Comparison of ENCODE assay signal across 12 mouse cellular contexts in genomic region chr2:92422388-92423135, GRCm38 (mm10). TPM values are rescaled to one million over a fixed set of nuclear protein-coding genes. Genes with fewer than 3 reads are reported as not detected.
DNase-seq lines count a peak whose midpoint lies in the region; ATAC-seq and TF ChIP-seq lines count a peak whose summit lies in the region.
"Had no signal": no experiment of that assay in that cellular context is flagged by ENCODE, and none has a peak within 500 bp of the region (broad histone marks: within the 10 kb centered on the region; RNA-seq: fewer than 3 reads in every experiment).

No protein-coding gene starts in this region.

- no peak overlapping the region for H3K4me2 ChIP-seq in forebrain, postnatal 0 days (ENCODE audit: low read depth)
- no peak overlapping the region for H3K4me2 ChIP-seq in forebrain, embryonic 13.5 days
- H3K4me2 ChIP-seq in liver, embryonic 11.5 days = no peak overlapping the region
- H3K4me2 ChIP-seq in liver, postnatal 0 days (ENCODE audit: low read depth, low read length) = no peak overlapping the region
- H3K4me2 ChIP-seq: embryonic facial prominence, embryonic 13.5 days; liver, embryonic 13.5 days; neural tube, embryonic 13.5 days had no signal

- no peak for TF ChIP-seq EP300 in liver, postnatal 0 days (IDR thresholded peaks at IDR 0.05; ENCODE audit: low read depth)

- H3K27ac ChIP-seq in forebrain, postnatal 0 days (ENCODE audit: low read depth, low read length) = no peak overlapping the region
- no peak overlapping the region; the same call in 1 of the 2 replicates for H3K27ac ChIP-seq in forebrain, embryonic 13.5 days
- peak overlapping the region; percentile 83 for H3K27ac ChIP-seq in liver, adult 2 months (replicated peaks; ENCODE audit: insufficient read depth, low read depth, low read length)
- no peak overlapping the region for H3K27ac ChIP-seq in liver, embryonic 11.5 days (ENCODE audit: low read depth, low read length)
- H3K27ac ChIP-seq in liver, postnatal 0 days (ENCODE audit: low read depth) = peak overlapping the region; percentile 83
- H3K27ac ChIP-seq: embryonic facial prominence, embryonic 13.5 days; liver, embryonic 13.5 days had no signal

- no peak for TF ChIP-seq POLR2A in liver, adult 2 months (IDR thresholded peaks at IDR 0.05; ENCODE audit: extremely low read depth, insufficient read depth, low read length)

- DNase-seq in forebrain, postnatal 0 days = no peak
- DNase-seq in liver, adult 2 months (ENCODE audit: extremely low read depth, low read depth, low spot score) = peak; percentile 62
- no peak for DNase-seq in liver, embryonic 11.5 days (ENCODE audit: low spot score)
- peak; percentile 35 for DNase-seq in ZHBTc4 (ENCODE audit: low read depth, low spot score)
- DNase-seq in liver, postnatal 0 days = no peak
- DNase-seq in testis, postnatal 14 days (ENCODE audit: low spot score) = no peak
- no peak for DNase-seq in urinary bladder, postnatal 10 days (ENCODE audit: low spot score)
- DNase-seq: liver, embryonic 13.5 days; thymus, adult 18-20 months had no signal

- TF ChIP-seq CTCF in forebrain, postnatal 0 days (IDR thresholded peaks at IDR 0.05; ENCODE audit: low read depth) = peak; percentile 52
- TF ChIP-seq CTCF in liver, adult 2 months (IDR thresholded peaks at IDR 0.05; ENCODE audit: low read depth, low read length) = peak; percentile 43
- peak; percentile 53 for TF ChIP-seq CTCF in liver, postnatal 0 days (IDR thresholded peaks at IDR 0.05; ENCODE audit: low read depth)

- H3K36me3 ChIP-seq in forebrain, postnatal 0 days (ENCODE audit: insufficient read depth) = peaks cover 72% of the 10 kb centered on the region
- peaks cover 66% of the 10 kb centered on the region for H3K36me3 ChIP-seq in forebrain, embryonic 13.5 days (ENCODE audit: poor library complexity, severe bottlenecking)
- peaks cover 42% of the 10 kb centered on the region for H3K36me3 ChIP-seq in liver, adult 2 months (ENCODE audit: control insufficient read depth, insufficient read depth, low read length)
- H3K36me3 ChIP-seq in liver, embryonic 11.5 days (ENCODE audit: control insufficient read depth, insufficient read depth, low read length) = peaks cover 38% of the 10 kb centered on the region
- peaks cover 74% of the 10 kb centered on the region for H3K36me3 ChIP-seq in liver, postnatal 0 days (replicated peaks; ENCODE audit: insufficient read depth, low read length)

- no peak overlapping the region for H3K9ac ChIP-seq in forebrain, postnatal 0 days
- H3K9ac ChIP-seq in forebrain, embryonic 13.5 days = no peak overlapping the region
- peak overlapping the region; percentile 33; the same call in 1 of the 2 replicates for H3K9ac ChIP-seq in liver, adult 2 months (ENCODE audit: low read depth, low read length)
- no peak overlapping the region for H3K9ac ChIP-seq in liver, embryonic 11.5 days (ENCODE audit: low read depth, low read length)
- H3K9ac ChIP-seq in liver, postnatal 0 days (replicated peaks) = no peak overlapping the region
- H3K9ac ChIP-seq: embryonic facial prominence, embryonic 13.5 days; liver, embryonic 13.5 days; neural tube, embryonic 13.5 days had no signal

- 0 out of 2 replicates have a peak, but pooled peaks cover 4% of the 10 kb centered on the region for H3K4me1 ChIP-seq in forebrain, postnatal 0 days (ENCODE audit: insufficient read depth)
- peaks cover 36% of the 10 kb centered on the region for H3K4me1 ChIP-seq in forebrain, embryonic 13.5 days
- H3K4me1 ChIP-seq in liver, adult 2 months (ENCODE audit: control insufficient read depth, insufficient read depth, low read length) = peaks cover 43% of the 10 kb centered on the region
- no peaks in the 10 kb centered on the region; the same call in 1 of the 2 replicates for H3K4me1 ChIP-seq in liver, embryonic 11.5 days (replicated peaks; ENCODE audit: control insufficient read depth, insufficient read depth, low read length)
- H3K4me1 ChIP-seq in liver, postnatal 0 days (ENCODE audit: insufficient read depth) = peaks cover 25% of the 10 kb centered on the region

- no peaks in the 10 kb centered on the region for H3K9me3 ChIP-seq in forebrain, postnatal 0 days (ENCODE audit: low read length)
- H3K9me3 ChIP-seq in forebrain, embryonic 13.5 days (replicated peaks) = no peaks in the 10 kb centered on the region
- no peaks in the 10 kb centered on the region for H3K9me3 ChIP-seq in liver, embryonic 11.5 days (ENCODE audit: control insufficient read depth, low read length)
- no peaks in the 10 kb centered on the region for H3K9me3 ChIP-seq in liver, postnatal 0 days (ENCODE audit: low read length)
- H3K9me3 ChIP-seq: embryonic facial prominence, embryonic 13.5 days; liver, embryonic 13.5 days; neural tube, embryonic 13.5 days had no signal

- no peak for ATAC-seq in forebrain, postnatal 0 days
- no peak for ATAC-seq in forebrain, embryonic 13.5 days
- ATAC-seq in liver, embryonic 11.5 days (replicated peaks; ENCODE audit: low FRiP score) = no peak
- ATAC-seq in liver, postnatal 0 days = peak; percentile 30; the same call in 1 of the 2 replicates

- no peaks in the 10 kb centered on the region for H3K27me3 ChIP-seq in forebrain, postnatal 0 days (ENCODE audit: insufficient read depth, low read length)
- H3K27me3 ChIP-seq in forebrain, embryonic 13.5 days = no peaks in the 10 kb centered on the region
- H3K27me3 ChIP-seq in liver, adult 2 months (ENCODE audit: control insufficient read depth, insufficient read depth, low read length) = no peaks in the 10 kb centered on the region
- H3K27me3 ChIP-seq in liver, embryonic 11.5 days (replicated peaks; ENCODE audit: control insufficient read depth, insufficient read depth, low read length) = no peaks in the 10 kb centered on the region
- no peaks in the 10 kb centered on the region for H3K27me3 ChIP-seq in liver, postnatal 0 days (ENCODE audit: insufficient read depth, low read length)
- H3K27me3 ChIP-seq: embryonic facial prominence, embryonic 13.5 days; liver, embryonic 13.5 days; neural tube, embryonic 13.5 days had no signal

- H3K4me3 ChIP-seq in forebrain, postnatal 0 days (ENCODE audit: low read depth, low read length) = no peak overlapping the region
- no peak overlapping the region for H3K4me3 ChIP-seq in forebrain, embryonic 13.5 days
- no peak overlapping the region for H3K4me3 ChIP-seq in liver, adult 2 months (ENCODE audit: insufficient read depth, low read depth, low read length)
- H3K4me3 ChIP-seq in liver, embryonic 11.5 days (ENCODE audit: low read depth, low read length) = no peak overlapping the region
- no peak overlapping the region for H3K4me3 ChIP-seq in liver, postnatal 0 days (ENCODE audit: low read depth, low read length)
- H3K4me3 ChIP-seq: embryonic facial prominence, embryonic 13.5 days; liver, embryonic 13.5 days; neural tube, embryonic 13.5 days had no signal

- H3K79me2 ChIP-seq in liver, adult 2 months (ENCODE audit: control insufficient read depth, insufficient read depth, low read length) = no peaks in the 10 kb centered on the region

- 73% methylated on average over 10 of the region's 10 CpGs for WGBS in forebrain, postnatal 0 days
- WGBS in forebrain, embryonic 13.5 days = 79% methylated on average over 10 of the region's 10 CpGs
- 54% methylated on average over 10 of the region's 10 CpGs for WGBS in liver, adult 2 months
- WGBS in liver, embryonic 11.5 days = 62% methylated on average over 10 of the region's 10 CpGs
- 47% methylated on average over 10 of the region's 10 CpGs for WGBS in liver, postnatal 0 days (ENCODE audit: insufficient replicate concordance)

RNA-seq across cellular contexts. Expression of gene Cry2, which starts 11.3 kb away (rescaled TPM):
- 26.5 and 36.7 TPM in 2 replicates for total RNA-seq in forebrain, postnatal 0 days (2014; rRNA removed)
- polyA plus RNA-seq in forebrain, postnatal 0 days (2015; fragmentation: Nextera tagmentation; extraction: Ambion mirVana) = 28.5 and 43.2 TPM in 2 replicates
- polyA plus RNA-seq in forebrain, embryonic 13.5 days (2015; fragmentation: Nextera tagmentation; extraction: Ambion mirVana) = 28.2 and 29.4 TPM in 2 replicates
- total RNA-seq in liver, adult 2 months (2014; rRNA removed) = 20.5 and 22.4 TPM in 2 replicates
- 17.1 and 21.9 TPM in 2 replicates for polyA plus RNA-seq in liver, adult 2 months (2012; rRNA removed)
- polyA plus RNA-seq in liver, embryonic 11.5 days (2014; fragmentation: Nextera tagmentation; extraction: Ambion mirVana) = 20.6 and 22.5 TPM in 2 replicates
- polyA plus RNA-seq in liver, postnatal 0 days (2015; fragmentation: Nextera tagmentation; extraction: Ambion mirVana) = 9.6 and 11.9 TPM in 2 replicates

RNA-seq across cellular contexts. Expression of gene Mapk8ip1, which starts 21.5 kb away (rescaled TPM):
- total RNA-seq in forebrain, postnatal 0 days (2014; rRNA removed) = 223 and 225 TPM in 2 replicates
- polyA plus RNA-seq in forebrain, postnatal 0 days (2015; fragmentation: Nextera tagmentation; extraction: Ambion mirVana) = 129 and 150 TPM in 2 replicates
- polyA plus RNA-seq in forebrain, embryonic 13.5 days (2015; fragmentation: Nextera tagmentation; extraction: Ambion mirVana) = 66.9 and 71.1 TPM in 2 replicates
- total RNA-seq in liver, adult 2 months (2014; rRNA removed) = 0.65 and 1.0 TPM in 2 replicates
- 1.3 and 1.6 TPM in 2 replicates for polyA plus RNA-seq in liver, adult 2 months (2012; rRNA removed)
- polyA plus RNA-seq in liver, embryonic 11.5 days (2014; fragmentation: Nextera tagmentation; extraction: Ambion mirVana) = 4.9 and 6.3 TPM in 2 replicates
- 2.6 and 2.8 TPM in 2 replicates for polyA plus RNA-seq in liver, postnatal 0 days (2015; fragmentation: Nextera tagmentation; extraction: Ambion mirVana)

RNA-seq across cellular contexts. Expression of gene Slc35c1, which starts 37.8 kb away (rescaled TPM):
- 4.6 and 9.1 TPM in 2 replicates for total RNA-seq in forebrain, postnatal 0 days (2014; rRNA removed)
- 13.1 and 14.4 TPM in 2 replicates for polyA plus RNA-seq in forebrain, postnatal 0 days (2015; fragmentation: Nextera tagmentation; extraction: Ambion mirVana)
- polyA plus RNA-seq in forebrain, embryonic 13.5 days (2015; fragmentation: Nextera tagmentation; extraction: Ambion mirVana) = 6.7 and 9.0 TPM in 2 replicates
- 3.0 and 3.9 TPM in 2 replicates for total RNA-seq in liver, adult 2 months (2014; rRNA removed)
- polyA plus RNA-seq in liver, adult 2 months (2012; rRNA removed) = 26.0 and 30.7 TPM in 2 replicates
- polyA plus RNA-seq in liver, embryonic 11.5 days (2014; fragmentation: Nextera tagmentation; extraction: Ambion mirVana) = 26.8 and 27.4 TPM in 2 replicates
- 9.0 and 9.3 TPM in 2 replicates for polyA plus RNA-seq in liver, postnatal 0 days (2015; fragmentation: Nextera tagmentation; extraction: Ambion mirVana)

RNA-seq across cellular contexts. Expression of gene 1700029I15Rik, which starts 40.2 kb away (rescaled TPM):
- total RNA-seq in forebrain, postnatal 0 days (2014; rRNA removed) = 2.3 and 2.6 TPM in 2 replicates
- 2.4 and 3.1 TPM in 2 replicates for polyA plus RNA-seq in forebrain, postnatal 0 days (2015; fragmentation: Nextera tagmentation; extraction: Ambion mirVana)
- polyA plus RNA-seq in forebrain, embryonic 13.5 days (2015; fragmentation: Nextera tagmentation; extraction: Ambion mirVana) = 6.2 and 6.6 TPM in 2 replicates
- total RNA-seq in liver, adult 2 months (2014; rRNA removed) = 1.3 and 2.0 TPM in 2 replicates
- polyA plus RNA-seq in liver, adult 2 months (2012; rRNA removed) = 3.3 and 5.6 TPM in 2 replicates
- polyA plus RNA-seq in liver, embryonic 11.5 days (2014; fragmentation: Nextera tagmentation; extraction: Ambion mirVana) = 0.81 and 1.7 TPM in 2 replicates
- 1.9 and 2.1 TPM in 2 replicates for polyA plus RNA-seq in liver, postnatal 0 days (2015; fragmentation: Nextera tagmentation; extraction: Ambion mirVana)

RNA-seq across cellular contexts. Expression of gene Large2, which starts 47.9 kb away (rescaled TPM):
- total RNA-seq in forebrain, postnatal 0 days (2014; rRNA removed) = 0.10 and 1.8 TPM in 2 replicates
- 1.1 and 1.5 TPM in 2 replicates for polyA plus RNA-seq in forebrain, postnatal 0 days (2015; fragmentation: Nextera tagmentation; extraction: Ambion mirVana)
- polyA plus RNA-seq in forebrain, embryonic 13.5 days (2015; fragmentation: Nextera tagmentation; extraction: Ambion mirVana) = 1.5 and 2.4 TPM in 2 replicates
- 0.37 and 0.74 TPM in 2 replicates for total RNA-seq in liver, adult 2 months (2014; rRNA removed)
- polyA plus RNA-seq in liver, adult 2 months (2012; rRNA removed) = 0.88 and 1.7 TPM in 2 replicates
- polyA plus RNA-seq in liver, embryonic 11.5 days (2014; fragmentation: Nextera tagmentation; extraction: Ambion mirVana) = 4.2 and 5.4 TPM in 2 replicates
- 2.7 and 3.5 TPM in 2 replicates for polyA plus RNA-seq in liver, postnatal 0 days (2015; fragmentation: Nextera tagmentation; extraction: Ambion mirVana)

Comparison
In these comparisons a context has a peak if more than half of its experiments do, and no peak if none do; other contexts are left out.
1. DNase-seq: peak in liver, adult 2 months (single experiment) and ZHBTc4 (single experiment); none in forebrain, postnatal 0 days (single experiment), liver, embryonic 11.5 days (single experiment), liver, postnatal 0 days (single experiment), testis, postnatal 14 days (single experiment) and urinary bladder, postnatal 10 days (single experiment).
2. H3K27ac ChIP-seq: peak in liver, adult 2 months (single experiment) and liver, postnatal 0 days (single experiment); none in forebrain, postnatal 0 days (single experiment), forebrain, embryonic 13.5 days (single experiment) and liver, embryonic 11.5 days (single experiment).
3. Peak in every context shown above with its lines, with median percentiles within 50 percentile points of each other: CTCF ChIP-seq.